Mouse (Mus musculus) right cerebral cortex, adult 18-20 months (tissue): ENCODE results near the gene Galntl6.

Source experiments
- DNase-seq: peaks from one replicate; pipeline ENCODE4 v3.0.0; 2022; ENCODE audit warnings: mixed read lengths

Galntl6 gene

GRCm38 (mm10) chr8:58912196-58912839, at the start of gene Galntl6:
TSS of gene Galntl6 (minus strand) at chr8:58912640.
- peak; percentile 48 for DNase-seq

- DNase-seq = no peak
Observed at GRCm38 (mm10) chr8:58957195-58957739, 44.8 kb upstream of the Galntl6 start.

DNA sequence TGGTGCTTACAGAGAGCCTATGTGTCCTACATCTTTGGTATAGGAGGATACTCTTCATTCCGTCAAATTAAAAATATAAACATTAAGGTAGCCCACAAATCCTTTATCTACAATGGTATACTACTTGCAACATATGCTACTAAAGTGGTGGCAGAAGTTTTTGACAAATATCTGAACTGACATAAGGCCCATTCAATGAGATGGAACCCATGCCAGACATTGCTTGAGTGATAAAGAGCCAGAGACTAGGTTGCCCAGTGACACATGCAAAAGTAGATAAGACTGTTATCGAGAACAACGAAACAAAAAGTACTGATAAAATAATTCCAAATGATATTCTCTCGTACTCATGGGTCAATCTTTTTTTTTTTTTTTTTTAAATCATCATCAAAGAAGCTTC, 31.3 kb upstream of the Galntl6 start:
- DNase-seq = no peak

GRCm38 (mm10) chr8:58931066-58931465, 18.6 kb upstream of the Galntl6 start:
- no peak for DNase-seq

- no peak for DNase-seq
Observed at GRCm38 (mm10) chr8:58915142-58915541, 2.7 kb upstream of the Galntl6 start.

GRCm38 (mm10) chr8:58913640-58913968, 1.2 kb upstream of the Galntl6 start:
- DNase-seq = no peak

- peak; percentile 28 for DNase-seq
Observed at GRCm38 (mm10) chr8:58912840-58913639, 600 bp upstream of the Galntl6 start.

DNA sequence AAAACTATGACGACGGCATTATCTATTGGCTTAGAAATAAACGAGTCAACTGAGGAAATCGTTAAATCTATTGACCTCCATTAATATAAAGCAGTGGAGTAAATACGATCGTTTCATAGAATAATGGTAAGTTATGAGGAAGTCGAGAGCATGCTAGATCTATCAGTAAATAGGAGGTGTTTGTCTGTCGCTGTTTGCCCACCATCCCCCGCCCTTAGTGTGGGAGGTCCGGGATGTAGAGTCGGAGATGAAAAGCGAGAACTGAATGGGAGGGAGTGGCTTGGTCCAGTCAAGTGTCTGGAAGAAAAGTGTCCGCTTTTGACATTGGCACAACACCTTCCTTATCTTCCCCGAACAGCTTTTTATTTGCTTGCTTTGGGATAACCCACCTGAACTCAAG, 763 bp downstream of the Galntl6 start, which contains the start of gene BC030500:
Gene BC030500, plus strand, starts transcription at position 79 of the 400 bp plus-strand sequence.
- peak; percentile 6 for DNase-seq

GRCm38 (mm10) chr8:58904465-58904864, 8.0 kb downstream of the Galntl6 start:
- DNase-seq = no peak

- DNase-seq = no peak
Observed at GRCm38 (mm10) chr8:58895960-58896359, 16.5 kb downstream of the Galntl6 start.

GRCm38 (mm10) chr8:58890591-58890990, 21.8 kb downstream of the Galntl6 start:
- DNase-seq = no peak

- DNase-seq = no peak
Observed at GRCm38 (mm10) chr8:58886405-58886804, 26.0 kb downstream of the Galntl6 start.

DNA sequence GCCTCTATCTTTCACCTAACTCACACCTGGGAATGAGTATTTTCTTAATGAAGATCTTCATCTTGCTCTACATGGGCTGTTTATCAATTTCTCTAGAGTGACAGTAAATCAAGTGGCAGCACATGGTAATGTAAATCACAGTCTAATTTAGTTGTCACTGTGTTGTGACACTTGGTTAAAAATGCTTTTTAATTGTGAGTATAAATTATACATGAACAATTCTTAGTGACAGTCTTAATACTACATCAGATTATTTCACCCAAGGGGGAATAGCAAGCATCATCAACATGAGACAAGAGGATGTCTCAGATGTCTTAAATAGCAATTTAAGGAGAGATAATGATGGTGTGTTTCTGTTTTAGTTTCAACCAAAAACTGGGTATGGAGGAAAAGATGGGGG, 88.1 kb downstream of the Galntl6 start:
- no peak for DNase-seq

GRCm38 (mm10) chr8:58805190-58805589, 107.2 kb downstream of the Galntl6 start:
- peak; percentile 30 for DNase-seq

- no peak for DNase-seq
Observed at GRCm38 (mm10) chr8:58801847-58802246, 110.6 kb downstream of the Galntl6 start.

DNA sequence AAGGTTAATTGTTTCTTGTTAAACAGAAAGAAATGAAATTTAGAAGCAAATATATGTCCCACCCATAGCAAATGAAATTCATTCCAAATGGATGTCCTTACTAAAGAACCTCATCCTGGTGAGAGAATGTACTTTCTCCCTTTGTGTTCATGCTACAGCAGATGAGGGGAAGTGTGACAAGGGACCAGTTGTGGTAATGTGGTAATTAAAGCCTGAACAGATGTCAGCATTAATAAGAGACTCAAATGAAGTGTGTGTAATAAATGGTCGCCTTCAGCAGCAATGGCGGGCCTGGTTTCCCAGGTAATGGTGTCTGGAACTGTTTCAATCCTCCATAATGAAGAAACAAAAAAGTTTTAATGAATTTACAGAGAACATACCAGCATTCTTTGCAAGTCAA, 158.7 kb downstream of the Galntl6 start:
- no peak for DNase-seq

DNA sequence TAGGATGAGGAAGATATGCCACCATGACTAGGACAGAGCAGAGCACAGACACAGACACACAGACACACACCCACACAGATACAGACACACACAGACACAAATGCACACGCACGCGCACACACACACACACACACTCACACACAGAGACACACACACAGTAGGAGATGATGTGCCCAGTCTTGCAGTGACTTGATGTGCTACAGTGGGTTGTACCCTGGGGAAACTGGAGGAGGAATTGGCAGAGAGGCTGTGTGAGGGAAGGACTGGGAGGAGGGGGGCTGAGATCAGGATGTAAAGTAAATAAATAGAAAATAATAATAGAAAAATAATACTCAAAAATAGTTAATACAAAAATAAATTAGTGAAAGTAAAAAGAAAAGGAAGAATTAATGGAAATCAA, 174.5 kb downstream of the Galntl6 start:
- no peak for DNase-seq

DNA sequence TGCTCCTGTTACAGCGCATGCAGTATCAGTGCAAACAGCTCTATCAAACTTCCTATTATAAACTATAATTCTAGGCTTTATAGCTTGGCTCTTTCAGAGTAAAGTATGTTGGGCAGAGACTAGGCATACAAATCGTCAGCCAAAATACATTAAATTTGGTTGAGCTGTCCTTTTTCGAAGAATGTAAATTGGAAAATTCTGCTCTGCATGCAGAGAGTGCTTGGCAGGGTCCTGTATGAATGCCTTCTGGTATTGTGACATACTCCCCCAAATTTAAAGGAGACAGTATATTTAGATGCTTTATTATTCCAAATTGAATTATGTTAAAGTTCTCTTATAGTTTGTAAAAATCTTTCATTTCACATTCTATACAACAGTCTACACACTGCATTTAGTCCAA, 220.7 kb downstream of the Galntl6 start:
- DNase-seq = no peak

GRCm38 (mm10) chr8:58677847-58678450, 234.5 kb downstream of the Galntl6 start:
- no peak for DNase-seq

- DNase-seq = no peak
Observed at GRCm38 (mm10) chr8:58669075-58669474, 243.4 kb downstream of the Galntl6 start.

DNA sequence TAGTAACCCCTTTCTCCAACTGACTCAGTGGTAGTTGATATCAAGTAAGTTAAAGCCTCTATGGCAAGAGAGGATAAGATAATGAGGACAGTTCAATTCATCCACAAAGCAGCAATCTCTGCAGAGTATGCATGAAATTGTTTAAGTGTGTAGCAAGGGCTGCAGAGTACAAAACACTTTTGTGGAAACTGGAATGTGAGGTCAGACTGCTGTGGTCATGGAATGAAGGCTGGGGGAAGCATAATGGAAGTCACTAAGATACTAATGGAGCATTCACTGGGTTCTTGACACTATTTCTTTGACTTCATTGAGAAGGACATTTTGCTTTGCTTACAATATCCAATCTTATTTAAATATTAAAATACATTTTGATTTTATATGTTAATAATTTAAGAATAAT, 252.4 kb downstream of the Galntl6 start:
- no peak for DNase-seq

GRCm38 (mm10) chr8:58655631-58656030, 256.8 kb downstream of the Galntl6 start:
- peak; percentile 15 for DNase-seq

DNA sequence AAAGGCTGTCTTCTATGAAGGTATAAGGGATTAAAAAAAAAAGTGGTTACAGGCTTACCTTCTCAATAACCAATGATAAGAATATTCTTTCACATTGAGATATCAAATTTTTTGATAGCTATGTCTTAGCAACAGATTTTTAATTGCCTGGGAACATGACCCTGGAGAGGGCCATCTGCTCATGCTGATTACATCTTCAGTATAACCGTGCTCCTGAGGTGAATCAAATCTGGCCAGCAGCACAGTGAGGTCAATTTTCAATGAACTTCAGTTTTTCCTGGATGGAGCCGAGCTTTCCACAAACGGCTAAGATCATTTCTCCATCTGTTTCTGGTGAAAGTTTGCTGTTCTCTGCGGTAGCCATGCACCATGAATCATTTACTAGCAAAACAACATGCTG, 306.0 kb downstream of the Galntl6 start:
- no peak for DNase-seq

- DNase-seq = no peak
Observed at GRCm38 (mm10) chr8:58604751-58605150, 307.7 kb downstream of the Galntl6 start.
